Mouse (Mus musculus): ENCODE data around the gene Kcnh8. TPM values are rescaled to one million over a fixed set of nuclear protein-coding genes. Genes with fewer than 3 reads are reported as not detected.

Kcnh8 gene
- polyA plus RNA-seq, 2 experiments from 2014 or later = 0.13 TPM; not detected in 1

DNA sequence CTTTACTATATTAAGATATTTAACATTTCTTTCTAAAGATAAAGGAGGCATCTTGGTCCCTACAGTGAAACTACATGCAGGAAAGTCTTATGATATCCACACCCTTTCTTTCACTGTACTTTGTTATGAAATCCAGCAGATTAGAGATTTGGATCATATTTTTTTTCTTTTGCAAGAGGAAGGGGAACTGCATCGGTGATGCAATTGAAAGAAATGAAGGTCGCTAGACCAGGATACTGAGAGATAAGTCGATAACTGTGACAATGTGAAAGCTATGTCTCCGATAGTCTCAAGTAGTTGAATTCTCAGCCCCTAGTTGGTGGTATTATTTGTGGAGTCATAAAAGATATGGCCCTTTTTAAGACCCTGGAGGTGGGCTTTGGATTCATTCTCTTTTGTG is 227.2 kb downstream of the Kcnh8 start:
- ATAC-seq = no peak

DNA sequence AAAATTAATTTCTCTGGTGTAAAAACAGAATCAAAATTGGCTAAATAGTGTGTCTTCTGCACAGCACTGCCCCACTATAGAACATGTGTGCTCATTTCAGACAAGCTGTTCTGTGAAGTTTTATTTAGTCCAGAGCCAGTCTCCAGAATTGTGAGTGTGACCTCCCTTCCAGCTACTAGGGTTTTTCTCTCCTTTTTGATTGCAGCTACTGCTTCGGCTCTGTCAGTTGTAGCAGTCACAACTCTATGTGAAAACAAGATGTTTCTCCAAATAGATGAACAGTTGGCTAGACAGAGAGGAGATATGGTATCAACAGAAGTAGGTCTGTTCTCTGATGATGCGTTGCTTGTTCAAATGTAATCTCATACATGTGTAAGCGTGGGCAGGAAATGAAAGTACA is 270.7 kb downstream of the Kcnh8 start:
- ATAC-seq = no peak

DNA sequence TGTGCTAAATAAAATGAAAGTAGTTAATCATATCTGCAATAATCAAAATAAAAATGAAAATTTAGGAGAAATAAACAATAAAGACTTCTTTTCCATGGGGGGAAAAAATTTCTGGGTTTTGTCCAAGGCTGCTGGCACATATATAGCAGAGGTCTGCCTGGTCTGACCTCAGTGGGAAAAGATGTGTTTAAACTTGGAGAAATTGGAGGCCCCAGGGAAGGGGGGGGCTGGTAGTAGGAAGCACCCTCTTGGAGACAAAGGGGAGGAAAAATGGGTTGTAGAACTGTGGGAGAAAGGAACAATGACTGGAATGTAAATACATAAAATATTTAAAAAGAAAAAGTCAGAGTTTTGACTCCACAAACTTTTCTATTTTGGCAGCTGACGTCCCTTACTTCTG is 276.5 kb downstream of the Kcnh8 start:
- no peak for ATAC-seq

DNA sequence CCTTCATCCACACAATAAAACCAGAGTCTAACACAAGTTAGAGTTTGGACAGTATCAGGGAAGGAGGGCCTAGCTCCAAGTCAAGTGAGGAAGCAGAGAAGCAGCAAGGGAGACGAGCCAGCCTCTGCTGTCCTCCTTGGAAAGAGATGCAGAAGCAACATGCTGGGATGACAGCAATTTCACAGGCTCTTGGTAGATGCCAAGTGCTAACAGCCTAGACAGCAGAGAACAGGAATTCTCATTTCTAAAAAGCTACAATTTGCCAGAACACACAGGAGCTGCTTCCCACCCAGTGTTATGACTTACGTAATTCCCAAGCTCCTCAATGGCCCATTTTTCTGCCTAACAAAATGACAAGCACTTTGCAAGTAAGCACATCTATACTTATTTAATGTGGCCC is 277.5 kb downstream of the Kcnh8 start:
- no peak for ATAC-seq

DNA sequence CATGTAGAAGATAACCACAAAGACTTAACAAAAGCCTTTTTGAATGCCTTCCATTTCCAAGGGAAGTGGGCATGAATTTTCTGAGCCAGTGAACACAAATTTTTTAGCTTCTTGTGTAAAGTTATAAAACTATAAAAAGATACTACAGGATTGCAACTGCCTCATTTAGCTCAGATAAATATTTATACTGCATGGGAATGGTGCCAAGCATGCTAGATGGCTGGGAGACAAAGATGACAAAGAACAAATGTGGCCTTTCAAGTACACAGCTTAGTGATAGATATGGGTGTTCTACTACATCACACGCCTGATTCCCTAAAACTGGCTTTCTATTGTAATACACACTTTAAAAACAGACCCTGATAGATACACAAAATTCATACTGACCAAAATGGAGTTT is 282.7 kb downstream of the Kcnh8 start:
- ATAC-seq = no peak

DNA sequence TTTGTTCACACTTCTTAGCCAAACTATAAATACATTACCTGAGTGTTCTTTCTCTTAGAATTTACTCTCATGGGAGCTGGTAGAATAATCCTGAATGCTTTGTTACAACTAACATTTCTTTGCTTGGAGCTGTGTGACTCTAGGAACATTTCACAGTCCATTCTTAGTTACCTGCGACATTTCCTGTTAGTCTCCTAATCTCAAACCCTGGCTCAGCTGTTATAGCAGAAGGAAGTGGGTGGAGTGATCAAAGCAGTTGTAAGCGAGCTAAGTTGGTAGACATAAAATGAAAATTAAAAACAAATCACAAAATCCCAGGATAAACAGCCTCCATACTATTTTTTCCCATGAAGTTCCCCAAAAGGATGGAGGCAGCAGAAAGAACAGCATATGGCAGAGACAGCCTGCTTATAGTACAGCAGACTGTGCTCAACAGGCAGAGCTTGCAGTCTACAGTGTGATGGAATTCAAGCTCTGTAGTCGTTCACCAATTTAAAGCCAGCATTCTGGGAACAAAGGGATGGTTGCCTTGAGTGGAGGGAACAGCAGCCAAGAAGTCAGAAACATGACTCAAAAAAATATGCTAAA is 318.1 kb downstream of the Kcnh8 start:
- ATAC-seq = no peak

DNA sequence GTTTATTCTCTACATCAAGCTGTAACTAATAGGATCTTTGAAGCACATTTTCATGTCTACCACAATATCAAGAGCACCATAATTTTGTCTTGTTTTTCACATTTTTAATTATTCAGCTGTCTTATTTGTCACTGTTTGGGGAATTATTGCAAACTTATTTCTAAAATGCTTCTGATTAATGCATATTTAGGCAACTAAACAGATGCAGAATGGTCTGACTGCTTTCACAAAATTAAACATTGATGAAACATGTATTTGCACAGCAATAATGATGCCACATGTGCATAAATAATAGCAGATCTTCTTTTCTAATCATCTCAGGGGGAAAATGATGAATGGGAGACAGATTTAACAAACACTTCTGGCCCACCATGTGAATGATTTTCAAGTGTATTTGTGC is 341.5 kb downstream of the Kcnh8 start:
- no peak for ATAC-seq

DNA sequence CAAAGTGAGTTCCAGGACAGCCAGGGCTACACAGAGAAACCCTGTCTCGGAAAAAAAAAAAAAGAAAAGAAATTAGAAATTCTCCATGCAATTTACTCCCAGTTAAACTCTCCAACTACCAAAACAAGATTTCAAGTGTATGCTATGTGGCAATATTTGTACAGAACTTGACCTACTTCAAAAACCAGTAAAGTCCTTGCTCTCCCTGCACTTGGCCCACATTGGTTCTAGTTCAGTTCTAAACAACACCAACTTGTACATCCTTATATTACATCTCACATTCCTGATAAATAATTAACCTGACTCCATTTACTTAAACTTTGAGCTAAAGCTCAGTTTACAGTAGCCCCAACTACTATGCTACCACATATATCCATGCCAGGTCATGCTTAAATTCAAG is 370.2 kb downstream of the Kcnh8 start:
- no peak for ATAC-seq

DNA sequence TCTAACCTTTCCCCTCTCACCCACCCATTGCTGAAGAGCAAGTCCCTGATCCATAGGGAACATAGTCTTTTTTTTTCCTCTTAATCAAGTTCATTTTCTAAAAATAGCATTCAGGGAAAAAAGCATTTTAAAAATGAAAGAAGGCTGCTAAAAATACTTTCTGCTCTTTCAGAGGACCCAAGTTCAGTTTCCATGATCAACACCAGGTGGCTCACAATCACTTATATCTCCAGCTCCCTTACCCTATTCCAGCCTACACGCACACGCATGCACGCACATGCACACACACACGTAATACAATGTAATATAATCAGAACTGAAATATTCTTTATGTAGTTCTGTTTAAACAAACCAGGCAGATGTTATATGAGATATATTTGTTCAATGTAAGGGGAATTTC is 378.4 kb downstream of the Kcnh8 start:
- no peak for ATAC-seq
